Mouse (Mus musculus) embryonic fibroblast, embryonic 13.5 days (primary cell): Measurements from ENCODE around the gene Kif28. TPM values are rescaled to one million over a fixed set of nuclear protein-coding genes. Genes with fewer than 3 reads are reported as not detected.
"Not testable (repeated sequence)": the region's sequence is repeated elsewhere in the genome, so short reads cannot be mapped to it uniquely, and the experiment has no call there.

Source experiments
- H3K27ac ChIP-seq: 2 replicates; pipeline ENCODE4 v1.5.1; 2012; ENCODE audit warnings: low read length, control low read depth, inconsistent platforms; ENCODE audit not compliant: insufficient read depth
- H3K4me1 ChIP-seq: 2 replicates; pipeline ENCODE4 v1.6.1; 2011; ENCODE audit warnings: low read length; ENCODE audit not compliant: control insufficient read depth, insufficient read depth
- H3K4me3 ChIP-seq: 2 replicates; pipeline ENCODE4 v1.5.1; 2011; ENCODE audit warnings: mild to moderate bottlenecking, control low read depth, low read length; ENCODE audit not compliant: insufficient read depth
- CTCF ChIP-seq: IDR thresholded peaks from 2 replicates; pipeline ENCODE4 v1.5.1; 2011; ENCODE audit warnings: mild to moderate bottlenecking, control low read depth, low read length, moderate library complexity, borderline replicate concordance; ENCODE audit not compliant: insufficient read depth
- POLR2A ChIP-seq: IDR thresholded peaks from 2 replicates; pipeline ENCODE4 v1.6.1; 2011; ENCODE audit warnings: low read depth, mild to moderate bottlenecking, control low read depth, low read length, moderate library complexity
- polyA plus RNA-seq: library from polyadenylated mRNA; stranded (reverse); fragments of >200 nt; gene quantifications from 2 replicates; pipeline ENCODE4 v1.2.4, GENCODE M21; 2011; ENCODE audit warnings: low read depth; ENCODE audit not compliant: missing spikeins, insufficient read length

Kif28 gene
- polyA plus RNA-seq, 1 experiment, result not detected

DNA sequence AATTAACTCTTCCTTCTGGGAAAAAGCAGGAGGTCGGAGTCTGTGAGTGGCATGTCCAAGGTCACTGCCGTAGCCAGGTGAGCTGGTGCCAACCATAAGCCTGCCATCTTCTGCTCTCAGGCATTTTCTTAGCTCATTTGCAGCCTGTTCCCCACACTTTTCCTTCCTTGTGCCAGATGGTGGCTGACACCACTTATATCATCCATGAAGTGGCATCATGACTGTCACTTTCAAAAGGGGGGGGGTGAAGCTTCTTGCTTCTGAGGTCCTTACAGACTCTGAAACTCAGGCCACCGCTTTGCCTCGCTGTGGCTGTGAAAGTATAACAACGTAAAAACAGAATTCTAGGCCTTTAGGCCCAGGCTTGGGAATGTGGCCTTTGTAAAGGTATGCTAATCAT, 93.8 kb downstream of the Kif28 start:
- no peak overlapping the region for H3K4me3 ChIP-seq
- no peak overlapping the region for H3K27ac ChIP-seq
- no peaks in the 10 kb centered on the region for H3K4me1 ChIP-seq
- TF ChIP-seq CTCF (no peak), POLR2A (no peak)

DNA sequence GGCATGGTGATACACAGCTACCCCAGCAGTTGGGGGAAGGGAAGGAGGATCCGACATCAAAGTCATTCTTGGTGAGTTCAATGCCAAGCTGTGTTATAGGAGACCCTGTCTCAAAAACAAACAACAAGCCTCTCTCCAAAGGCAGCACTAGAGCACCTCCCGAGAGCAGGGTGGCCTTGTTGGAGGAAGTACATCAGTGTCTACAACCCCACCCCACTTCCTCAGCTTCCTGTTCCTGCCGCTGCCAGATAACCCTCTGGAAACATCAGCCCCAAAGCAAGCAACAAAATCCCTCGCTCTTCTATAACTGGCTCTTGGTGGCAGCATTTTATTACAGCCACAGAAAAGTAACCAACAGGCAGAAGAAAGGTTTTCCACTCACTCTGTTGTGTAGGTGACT, 94.8 kb downstream of the Kif28 start:
- TF ChIP-seq CTCF, result no peak
- no peak for TF ChIP-seq POLR2A
- no peaks in the 10 kb centered on the region for H3K4me1 ChIP-seq
- no peak overlapping the region for H3K27ac ChIP-seq
- no peak overlapping the region for H3K4me3 ChIP-seq

DNA sequence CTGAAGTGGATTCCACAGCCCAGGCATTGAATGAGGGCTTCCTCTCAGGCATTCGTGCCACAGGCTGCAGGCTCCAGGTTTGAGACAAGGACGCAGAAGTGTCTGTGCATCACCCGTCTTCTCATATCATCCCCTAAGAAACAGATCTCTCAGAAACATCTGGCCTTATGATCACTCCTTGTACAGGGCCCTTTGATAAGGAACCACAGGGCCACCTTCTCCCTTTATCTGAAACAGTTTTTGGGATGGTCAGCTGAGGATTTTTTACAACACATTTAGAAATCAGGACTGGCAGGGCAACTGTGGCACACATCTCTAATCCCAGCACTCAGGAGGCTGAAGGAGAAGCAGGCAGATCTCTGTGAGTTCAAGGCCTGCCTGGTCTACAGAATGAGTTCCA, 95.7 kb downstream of the Kif28 start:
- Histone ChIP-seq H3K27ac (no peak overlapping the region), H3K4me3 (no peak overlapping the region), H3K4me1 (no peaks in the 10 kb centered on the region)
- TF ChIP-seq CTCF (no peak), POLR2A (no peak)

DNA sequence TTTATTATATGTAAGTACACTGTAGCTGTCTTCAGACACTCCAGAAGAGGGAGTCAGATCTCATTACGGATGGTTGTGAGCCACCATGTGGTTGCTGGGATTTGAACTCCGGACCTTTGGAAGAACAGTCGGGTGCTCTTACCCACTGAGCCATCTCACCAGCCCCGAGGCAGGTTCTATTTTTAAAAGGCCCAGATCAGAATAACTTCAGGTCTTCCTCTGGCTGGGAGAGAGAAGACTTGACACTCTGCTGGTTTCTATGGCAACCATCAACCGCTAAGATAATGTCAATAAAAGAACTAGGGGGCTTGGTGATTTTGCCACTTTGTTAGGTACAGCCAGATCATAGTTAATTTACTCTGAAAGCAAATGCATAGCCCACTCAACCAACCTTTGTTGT, 96.4 kb downstream of the Kif28 start:
- not testable (repeated sequence) for H3K4me1 ChIP-seq, H3K4me3 ChIP-seq, H3K27ac ChIP-seq

DNA sequence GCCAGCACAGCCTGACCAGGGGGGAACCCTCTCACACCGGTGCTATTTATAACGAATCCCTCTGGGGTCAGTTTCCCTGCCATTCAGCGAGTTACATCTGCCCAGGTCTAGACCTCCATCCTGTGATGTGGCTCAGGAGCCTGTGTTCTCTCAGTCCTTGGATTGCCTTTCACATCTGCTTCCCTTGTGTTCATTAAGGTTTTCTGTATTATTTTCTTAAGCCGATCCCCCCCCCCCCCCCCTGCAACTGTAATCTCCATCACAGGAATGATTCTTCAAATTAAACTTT, 99.1 kb downstream of the Kif28 start:
- Histone ChIP-seq H3K4me3 (no peak overlapping the region), H3K4me1 (no peaks in the 10 kb centered on the region), H3K27ac (no peak overlapping the region)
- peak; percentile 44; the same call in 1 of the 2 replicates for TF ChIP-seq POLR2A
- no peak for TF ChIP-seq CTCF

Other genes with a start within 250 kb of the Kif28 start
- 12.2 and 12.3 TPM in 2 replicates for gene Smyd3, start 227.2 kb downstream of the Kif28 start, polyA plus RNA-seq
- gene Tfb2m, start 199.0 kb downstream of the Kif28 start, polyA plus RNA-seq, result 30.3 and 35.1 TPM in 2 replicates
- 15.9 and 19.3 TPM in 2 replicates for gene Cnst, start 198.9 kb downstream of the Kif28 start, polyA plus RNA-seq
- 38.8 and 41.1 TPM in 2 replicates for gene Sccpdh, start 77.1 kb downstream of the Kif28 start, polyA plus RNA-seq
- not detected in 2 replicates for gene Gm10518, start 58.1 kb upstream of the Kif28 start, polyA plus RNA-seq
- 85.9 and 93.0 TPM in 2 replicates for gene Ahctf1, start 58.4 kb upstream of the Kif28 start, polyA plus RNA-seq
- gene Cdc42bpa, start 215.2 kb upstream of the Kif28 start, polyA plus RNA-seq, result 109 and 138 TPM in 2 replicates